Mouse (Mus musculus) kidney, embryonic 14.5 days (tissue): ENCODE measurements around the gene Glis2. TPM values are rescaled to one million over a fixed set of nuclear protein-coding genes. Genes with fewer than 3 reads are reported as not detected.

Source experiments
- ATAC-seq: fragments of 200-750 bp; cut with Nextera tagmentation; 2 replicates; pipeline ENCODE4 v1.8.0; 2017; ENCODE audit warnings: moderate number of reproducible peaks, mild to moderate bottlenecking, moderate TSS enrichment, moderate library complexity; ENCODE audit not compliant: low FRiP score, low TSS enrichment
- H3K27ac ChIP-seq: fragments of 300-500 bp; sonication (generic); 2 replicates; pipeline ENCODE4 v1.5.1; 2014; ENCODE audit warnings: low read depth, mild to moderate bottlenecking, low read length, moderate library complexity, mixed read lengths
- H3K27me3 ChIP-seq: fragments of 300-500 bp; sonication (generic); 2 replicates; pipeline ENCODE4 v1.6.1; 2014; ENCODE audit warnings: mild to moderate bottlenecking, low read length; ENCODE audit not compliant: control insufficient read depth, insufficient read depth
- H3K36me3 ChIP-seq: fragments of 300-500 bp; sonication (generic); 2 replicates; pipeline ENCODE4 v1.6.1; 2014; ENCODE audit warnings: low read length, mixed read lengths; ENCODE audit not compliant: control insufficient read depth, insufficient read depth
- H3K4me1 ChIP-seq: fragments of 300-500 bp; sonication (generic); 2 replicates; pipeline ENCODE4 v1.6.1; 2014; ENCODE audit warnings: low read length, mixed read lengths; ENCODE audit not compliant: control insufficient read depth, insufficient read depth
- H3K4me2 ChIP-seq: fragments of 300-500 bp; sonication (generic); replicated peaks from 2 replicates; pipeline ENCODE4 v1.6.1; 2014; ENCODE audit warnings: low read depth, mild to moderate bottlenecking, low read length
- H3K4me3 ChIP-seq: fragments of 300-500 bp; sonication (generic); 2 replicates; pipeline ENCODE4 v1.5.1; 2014; ENCODE audit warnings: mild to moderate bottlenecking, low read length
- H3K9ac ChIP-seq: fragments of 300-500 bp; sonication (generic); 2 replicates; pipeline ENCODE4 v1.6.1; 2014; ENCODE audit warnings: low read depth, mild to moderate bottlenecking, low read length, moderate library complexity
- H3K9me3 ChIP-seq: fragments of 300-500 bp; sonication (generic); 2 replicates; pipeline ENCODE4 v1.6.1; 2016; ENCODE audit warnings: low read length; ENCODE audit not compliant: control insufficient read depth
- whole genome bisulfite sequencing: fragments of 180-500 bp; shearing (Covaris S2); extraction: QIAGEN DNeasy Blood & Tissue Kit; methylation state at CpG from one replicate; pipeline ENCODE4 v1.1.7; 2014; 5-methylcytosine and 5-hydroxymethylcytosine counted together
- polyA plus RNA-seq: library from polyadenylated mRNA; unstranded; fragments of >200 nt; fragmentation: Nextera tagmentation; extraction: Ambion mirVana; gene quantifications from 2 replicates; pipeline ENCODE4 v1.2.1, GENCODE M21; 2014

Glis2 gene
- 42.4 and 47.3 TPM in 2 replicates for polyA plus RNA-seq

GRCm38 (mm10) chr16:4593971-4594813 is at the start of gene Glis2:
TSS of gene Glis2 (plus strand) at chr16:4594713.
- H3K4me3 ChIP-seq, result peak within 1 kb of the TSS; percentile 88
- peak within 1 kb of the TSS; percentile 96 for H3K9ac ChIP-seq
- peak; percentile 84 for ATAC-seq
- no peaks in the 10 kb centered on the region for H3K27me3 ChIP-seq
- peaks cover 43% of the 10 kb centered on the region for H3K4me1 ChIP-seq
- peak within 1 kb of the TSS; percentile 95 for H3K4me2 ChIP-seq
- peaks cover 9% of the 10 kb centered on the region for H3K36me3 ChIP-seq
- H3K9me3 ChIP-seq, result no peaks in the 10 kb centered on the region
- under 1% methylated on average over 30 of the region's 74 CpGs for WGBS
- peak within 1 kb of the TSS; percentile 94 for H3K27ac ChIP-seq

GRCm38 (mm10) chr16:4544845-4545244 is 49.7 kb upstream of the Glis2 start:
- H3K4me1 ChIP-seq, result no peaks in the 10 kb centered on the region
- H3K9me3 ChIP-seq, result no peaks in the 10 kb centered on the region
- H3K4me3 ChIP-seq, result no peak overlapping the region
- no peaks in the 10 kb centered on the region for H3K27me3 ChIP-seq
- H3K27ac ChIP-seq, result no peak overlapping the region
- no peak overlapping the region for H3K4me2 ChIP-seq
- ATAC-seq, result no peak
- H3K9ac ChIP-seq, result no peak overlapping the region
- WGBS, result 81% methylated on average over 9 of the region's 9 CpGs
- peaks cover 48% of the 10 kb centered on the region for H3K36me3 ChIP-seq

- Histone ChIP-seq H3K27me3 (no peaks in the 10 kb centered on the region), H3K9me3 (no peaks in the 10 kb centered on the region), H3K27ac (no peak overlapping the region), H3K4me1 (0 out of 2 replicates have a peak, but pooled peaks cover 3% of the 10 kb centered on the region), H3K4me3 (no peak overlapping the region), H3K36me3 (peaks cover 60% of the 10 kb centered on the region), H3K4me2 (no peak overlapping the region), H3K9ac (no peak overlapping the region)
- 95% methylated on average over 8 of the region's 8 CpGs for WGBS
- ATAC-seq, result no peak
These were observed 47.7 kb upstream of the Glis2 start for GRCm38 (mm10) chr16:4546838-4547237.

DNA sequence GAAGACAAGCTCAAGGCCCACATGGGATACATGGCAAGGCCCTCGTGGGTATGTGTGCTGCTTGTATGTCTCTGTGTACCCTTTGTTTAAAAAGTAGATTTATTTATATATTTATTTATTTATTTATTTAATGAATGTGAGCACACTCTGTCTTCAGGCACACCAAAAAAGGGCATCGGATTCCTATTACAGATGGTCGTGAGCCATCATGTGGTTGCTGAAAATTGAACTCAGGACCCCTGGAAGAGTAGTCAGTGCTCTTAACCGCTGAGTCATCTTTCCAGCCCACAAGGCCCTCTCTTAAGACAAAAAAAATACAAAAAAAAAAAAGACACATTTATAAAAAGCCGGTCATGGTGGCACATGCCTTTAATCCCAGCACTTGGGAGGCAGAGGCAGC is 46.9 kb upstream of the Glis2 start:
- Histone ChIP-seq H3K9ac (no peak overlapping the region), H3K9me3 (no peaks in the 10 kb centered on the region), H3K27me3 (no peaks in the 10 kb centered on the region), H3K4me1 (peaks cover 7% of the 10 kb centered on the region), H3K36me3 (peaks cover 63% of the 10 kb centered on the region), H3K4me3 (no peak overlapping the region), H3K27ac (no peak overlapping the region), H3K4me2 (no peak overlapping the region)
- whole genome bisulfite sequencing, result 90% methylated on average over 5 of the region's 5 CpGs
- ATAC-seq, result no peak

DNA sequence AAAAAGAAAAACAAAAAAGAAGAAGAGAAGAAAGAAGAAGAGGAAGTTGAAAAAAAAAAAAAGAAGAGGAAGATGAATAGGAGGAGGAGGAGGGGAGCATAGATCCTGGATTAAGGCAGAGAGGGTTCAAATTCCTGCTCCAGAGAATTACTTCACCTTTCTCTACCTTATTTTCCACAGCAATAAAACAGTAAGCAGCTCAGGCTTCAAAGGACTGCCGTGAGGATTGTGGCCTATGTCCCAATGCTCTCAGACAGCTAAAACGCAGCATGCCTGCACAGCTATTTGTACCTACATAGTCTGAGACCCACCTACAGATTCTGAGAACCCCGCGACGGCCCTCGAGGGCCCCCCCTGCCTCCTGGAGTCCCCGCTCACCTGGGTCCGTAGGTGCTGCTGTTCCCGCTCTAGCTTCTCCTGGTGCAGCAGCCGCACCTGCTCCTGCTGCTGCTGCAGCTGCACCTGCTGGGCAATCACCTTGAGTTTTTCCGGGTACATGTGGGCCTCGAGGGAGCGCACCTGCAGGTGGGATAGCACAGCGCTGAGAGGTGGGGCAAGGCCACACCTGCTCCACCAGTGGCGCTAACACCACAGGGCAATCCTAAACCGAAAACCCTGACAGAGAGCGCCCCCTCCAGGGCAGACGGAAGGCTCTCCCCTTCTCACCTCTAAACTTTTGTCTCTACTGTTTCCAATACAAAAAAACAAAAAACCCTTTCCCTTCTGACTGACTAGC is 45.4 kb upstream of the Glis2 start:
- no peaks in the 10 kb centered on the region for H3K9me3 ChIP-seq
- no peak overlapping the region for H3K9ac ChIP-seq
- H3K4me1 ChIP-seq, result peaks cover 16% of the 10 kb centered on the region
- no peak overlapping the region for H3K4me3 ChIP-seq
- H3K36me3 ChIP-seq, result peaks cover 63% of the 10 kb centered on the region
- no peak overlapping the region for H3K27ac ChIP-seq
- 87% methylated on average over 18 of the region's 18 CpGs for WGBS
- no peaks in the 10 kb centered on the region for H3K27me3 ChIP-seq
- H3K4me2 ChIP-seq, result no peak overlapping the region
- ATAC-seq, result no peak

DNA sequence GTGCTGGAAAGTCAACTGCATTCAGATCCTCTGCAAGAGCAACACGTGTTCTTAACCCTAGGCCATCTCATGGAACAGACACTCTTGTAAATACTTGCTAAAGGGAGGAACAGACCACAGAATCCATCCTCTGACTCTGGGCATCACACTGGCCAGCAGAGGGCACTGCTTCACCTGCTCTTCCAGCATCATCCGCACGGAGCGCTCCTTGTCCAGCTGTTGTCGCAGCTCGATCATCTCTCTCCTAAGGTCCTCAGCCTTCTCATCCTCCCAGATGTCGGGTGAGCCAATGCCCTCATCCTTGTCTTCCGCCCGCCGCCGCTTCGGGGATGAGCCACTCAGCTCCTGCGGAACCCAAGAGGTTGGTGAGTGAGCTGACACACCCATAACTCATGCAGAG is 43.5 kb upstream of the Glis2 start:
- ATAC-seq, result peak; percentile 47; the same call in 1 of the 2 replicates
- WGBS, result 30% methylated on average over 13 of the region's 13 CpGs
- Histone ChIP-seq H3K4me1 (peaks cover 16% of the 10 kb centered on the region), H3K36me3 (peaks cover 47% of the 10 kb centered on the region), H3K9ac (no peak overlapping the region), H3K4me2 (no peak overlapping the region), H3K4me3 (no peak overlapping the region), H3K27ac (no peak overlapping the region), H3K27me3 (no peaks in the 10 kb centered on the region), H3K9me3 (no peaks in the 10 kb centered on the region)

DNA sequence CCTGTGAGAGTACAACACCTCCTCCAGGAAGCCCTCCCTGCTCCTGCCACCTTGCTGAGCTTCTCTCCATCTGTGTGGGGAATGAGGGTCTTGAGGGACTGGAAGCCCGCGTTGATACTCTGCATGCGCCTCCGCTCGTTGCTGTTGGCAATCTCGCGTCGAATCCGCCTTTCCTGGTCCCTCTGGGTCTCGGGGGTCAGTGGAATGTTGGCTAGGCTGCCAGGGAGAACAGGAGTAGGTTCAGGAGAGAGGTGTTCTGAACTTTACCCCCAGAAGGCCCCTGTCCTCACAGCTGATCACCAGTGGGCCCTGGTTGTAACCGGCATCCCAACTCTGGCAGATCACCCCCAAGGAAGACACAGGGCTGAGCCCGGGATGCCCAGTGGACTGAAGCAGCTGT is 42.6 kb upstream of the Glis2 start:
- no peak overlapping the region for H3K9ac ChIP-seq
- no peak overlapping the region for H3K4me2 ChIP-seq
- ATAC-seq, result no peak
- WGBS, result 91% methylated on average over 12 of the region's 12 CpGs
- H3K27ac ChIP-seq, result no peak overlapping the region
- peaks cover 21% of the 10 kb centered on the region for H3K4me1 ChIP-seq
- H3K9me3 ChIP-seq, result no peaks in the 10 kb centered on the region
- H3K27me3 ChIP-seq, result no peaks in the 10 kb centered on the region
- H3K36me3 ChIP-seq, result peaks cover 40% of the 10 kb centered on the region
- no peak overlapping the region for H3K4me3 ChIP-seq

DNA sequence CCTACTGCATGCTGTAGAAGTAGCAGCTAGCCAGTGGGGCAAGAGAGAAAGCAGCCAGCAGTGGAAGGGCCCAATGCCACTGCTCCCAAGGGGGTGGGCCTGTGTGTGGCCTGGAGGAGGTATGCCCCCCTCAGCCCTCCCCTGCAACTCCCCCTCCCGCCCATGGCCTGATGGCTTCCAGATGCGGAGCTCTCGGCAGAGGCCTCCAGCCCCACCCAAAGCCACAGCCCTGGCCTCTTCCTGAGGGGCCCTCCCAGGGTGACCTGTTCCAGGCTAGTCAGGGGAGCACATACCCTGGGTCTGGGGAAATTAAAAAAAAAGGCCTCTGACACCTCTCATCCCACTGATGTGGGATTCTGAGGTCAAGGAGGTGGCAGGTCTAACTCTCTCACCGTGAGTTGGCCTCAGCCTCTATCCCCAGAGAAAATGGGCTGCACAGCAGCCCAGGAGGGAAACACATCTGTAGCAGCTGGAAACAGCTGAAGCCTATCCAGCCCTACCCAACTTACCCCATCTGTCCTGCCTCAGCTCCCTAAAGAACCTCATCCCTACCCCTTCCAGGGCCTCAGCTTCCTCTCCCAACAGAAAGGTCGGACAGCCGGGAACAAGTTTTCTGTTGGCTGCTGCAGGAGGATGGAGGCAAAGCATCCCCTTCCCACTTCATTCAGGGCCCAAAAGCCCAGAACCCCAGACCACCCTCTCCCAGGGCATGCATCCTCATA is 41.5 kb upstream of the Glis2 start:
- peak overlapping the region; percentile 81 for H3K27ac ChIP-seq
- no peaks in the 10 kb centered on the region for H3K27me3 ChIP-seq
- no peaks in the 10 kb centered on the region for H3K9me3 ChIP-seq
- no peak overlapping the region for H3K4me3 ChIP-seq
- peaks cover 32% of the 10 kb centered on the region for H3K36me3 ChIP-seq
- peak; percentile 54; the same call in 1 of the 2 replicates for ATAC-seq
- peak overlapping the region; percentile 15; the same call in 1 of the 2 replicates for H3K4me2 ChIP-seq
- H3K4me1 ChIP-seq, result peaks cover 31% of the 10 kb centered on the region
- 19% methylated on average over 6 of the region's 6 CpGs for WGBS
- peak overlapping the region; percentile 37 for H3K9ac ChIP-seq
